Mouse (Mus musculus) MEL (cell line): Measurements from ENCODE around the gene Qtrt1.

ENCODE experiments used
- CTCF ChIP-seq, 3 experiments: IDR thresholded peaks in 2 of 3; conservative IDR thresholded peaks in 1 of 3; 2 replicates each; pipeline ENCODE4 v1.5.1; 2011 to 2012; ENCODE audit warnings: low read length in 3 of 3, low read depth in 2 of 3, mild to moderate bottlenecking in 2 of 3, improper control_type of control experiment in 1 of 3, inconsistent platforms in 1 of 3, mixed read lengths in 1 of 3, moderate library complexity in 1 of 3; ENCODE audit not compliant: control insufficient read depth in 1 of 3, insufficient read depth in 1 of 3, poor library complexity in 1 of 3, severe bottlenecking in 1 of 3
- GATA1 ChIP-seq: IDR thresholded peaks from 2 replicates; pipeline ENCODE4 v1.6.1; 2011; ENCODE audit warnings: low read depth, low read length, improper control_type of control experiment
- MAZ ChIP-seq: IDR thresholded peaks from 2 replicates; pipeline ENCODE4 v1.6.1; 2012; ENCODE audit warnings: low read depth, mild to moderate bottlenecking, inconsistent platforms, low read length, improper control_type of control experiment
- POLR2A ChIP-seq, 2 experiments: IDR thresholded peaks; 2 replicates each; pipeline ENCODE4 v1.6.1; 2011 to 2012; ENCODE audit warnings: low read length in 2 of 2, mild to moderate bottlenecking in 2 of 2, control low read depth in 1 of 2, improper control_type of control experiment in 1 of 2, low read depth in 1 of 2, moderate library complexity in 1 of 2; ENCODE audit not compliant: control insufficient read depth in 1 of 2, insufficient read depth in 1 of 2, poor library complexity in 1 of 2

GRCm38 (mm10) chr9:21368131-21368584, 43.5 kb upstream of the Qtrt1 start:
- TF ChIP-seq POLR2A (IDR thresholded peaks at IDR 0.05; ENCODE audit: control insufficient read depth in 1 of 2, insufficient read depth in 1 of 2, low read depth in 1 of 2, low read length in 2 of 2, poor library complexity in 1 of 2) (peak; percentile 73 to 97), MAZ (no peak), CTCF (IDR thresholded peaks at IDR 0.05 in 2 of 3, conservative IDR thresholded peaks at IDR 0.05 in 1 of 3; ENCODE audit: control insufficient read depth in 1 of 3, insufficient read depth in 1 of 3, low read depth in 2 of 3, low read length in 3 of 3, poor library complexity in 1 of 3, severe bottlenecking in 1 of 3) (no peak), GATA1 (no peak)
